Mouse (Mus musculus) left cerebral cortex, postnatal 25 days (tissue): ENCODE measurements at regions not wholly inside any gene's neighbourhood (a gene's known extent, or its start where the extent isn't known, plus 50 kb on each side); places are given as distances from the start of the nearest gene placed in this dataset.
A peak's percentile ranks its signal among the peaks of the same experiment; 100 is the strongest.

Source experiments
- DNase-seq, 2 experiments: peaks; one replicate each; pipeline ENCODE4 v3.0.0; 2022; ENCODE audit warnings: low spot score in 2 of 2, mixed read lengths in 1 of 2
- intact Hi-C: fragments of 180-260 bp; cut with DNase I; formaldehyde crosslinking; loops from one replicate; pipeline ENCODE4 v1.15.1; 2025

DNA sequence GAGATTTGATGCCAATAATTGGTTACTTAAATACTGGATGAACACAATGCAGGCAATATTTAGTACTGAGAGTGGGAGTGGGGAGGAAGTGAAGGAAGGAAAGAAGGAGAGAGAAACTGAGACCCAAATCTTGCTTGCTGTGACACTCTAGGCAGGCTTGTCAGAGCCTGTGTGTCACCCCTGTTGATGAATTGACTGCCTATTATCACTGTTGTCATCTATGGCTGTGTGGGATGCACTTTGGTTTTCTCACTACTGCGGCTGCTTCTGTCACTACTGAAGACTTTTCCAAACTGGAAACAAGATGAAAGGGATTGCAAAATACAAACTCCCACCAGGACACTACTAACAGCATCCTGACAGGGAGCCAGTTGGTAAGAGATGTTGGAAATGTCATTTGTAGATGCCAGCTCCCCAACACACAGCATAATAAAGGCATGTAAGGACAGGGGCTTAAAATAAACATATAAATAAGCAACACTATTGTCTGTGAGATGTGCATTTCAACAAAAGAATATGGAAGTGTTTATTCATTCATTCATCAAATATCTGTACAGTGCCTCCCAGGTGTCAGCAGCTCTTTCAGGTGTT is 207.0 kb upstream of the Ufl1 start:
- DNase-seq, result peak in 1 of 2 experiments; percentile 11
- intact Hi-C loops, result no loop called here

DNA sequence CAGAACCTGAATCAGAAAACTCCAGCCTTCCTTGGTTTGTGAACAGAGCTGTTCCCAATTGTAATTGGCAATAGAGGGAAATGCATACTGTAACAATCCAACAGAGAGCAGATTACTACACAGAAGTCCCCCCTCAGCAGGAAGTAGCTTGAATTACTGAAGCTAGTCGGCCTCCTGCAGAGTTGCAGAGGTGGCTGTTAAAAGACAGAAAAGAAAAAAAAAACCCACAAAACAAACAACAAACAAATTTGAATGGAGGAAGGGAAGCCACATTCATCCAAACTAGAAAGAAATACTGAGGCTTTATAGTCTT is 202.0 kb upstream of the Ufl1 start:
- intact Hi-C loops, result no loop called here
- no peak for DNase-seq

DNA sequence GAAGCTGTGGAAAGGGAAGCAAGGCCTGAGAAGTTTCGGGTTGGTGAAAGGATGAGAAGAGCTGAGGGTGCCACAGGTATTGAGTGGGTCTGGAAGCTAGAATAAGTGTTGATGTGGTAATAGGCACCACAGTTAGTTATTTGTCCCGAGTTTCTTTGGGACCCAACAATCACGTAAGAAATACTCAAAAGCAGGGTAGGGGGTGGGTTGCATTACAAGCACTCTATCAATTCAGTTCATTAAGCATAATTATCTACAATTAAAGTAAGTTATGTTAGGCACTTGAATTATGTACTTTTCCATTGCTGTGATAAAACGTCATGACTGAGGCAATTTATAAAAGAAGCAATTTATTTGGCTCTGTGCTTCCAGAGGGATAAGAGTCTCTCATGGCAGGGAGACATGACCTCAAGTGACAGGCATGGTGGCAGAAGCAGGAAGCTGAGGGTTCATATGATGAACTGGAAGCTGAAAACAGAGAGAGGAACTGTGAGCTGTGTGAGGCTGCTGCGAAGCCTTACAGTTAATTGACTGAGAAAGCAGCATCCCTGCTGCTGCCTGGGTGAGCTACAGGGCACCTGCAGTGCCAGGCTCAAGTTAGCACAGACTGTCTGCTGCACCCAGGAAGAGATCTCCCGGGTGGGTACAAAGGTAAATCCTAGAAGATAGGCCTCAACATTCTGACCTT is 201.5 kb upstream of the Ufl1 start:
- intact Hi-C loops, result no loop called here
- DNase-seq, result no peak

DNA sequence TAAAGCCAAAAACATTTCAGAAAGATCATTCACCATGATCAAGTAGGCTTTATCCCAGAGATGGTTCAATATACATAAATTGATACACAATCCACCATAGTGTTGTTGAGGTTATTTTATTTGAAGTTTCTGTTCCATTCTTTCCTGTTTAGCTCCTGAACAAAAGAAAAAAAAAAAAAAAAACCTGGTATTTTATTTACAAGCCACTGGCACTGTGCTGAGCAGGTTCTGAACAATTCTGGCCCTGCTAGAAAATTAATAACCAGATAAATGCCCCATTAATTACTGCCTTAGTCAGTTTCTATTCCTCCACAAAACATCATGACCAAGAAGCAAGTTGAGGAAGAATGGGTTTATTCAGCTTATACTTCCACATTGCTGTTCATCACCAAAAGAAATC is 191.4 kb upstream of the Ufl1 start:
- intact Hi-C loops, result no loop called here
- no peak for DNase-seq

DNA sequence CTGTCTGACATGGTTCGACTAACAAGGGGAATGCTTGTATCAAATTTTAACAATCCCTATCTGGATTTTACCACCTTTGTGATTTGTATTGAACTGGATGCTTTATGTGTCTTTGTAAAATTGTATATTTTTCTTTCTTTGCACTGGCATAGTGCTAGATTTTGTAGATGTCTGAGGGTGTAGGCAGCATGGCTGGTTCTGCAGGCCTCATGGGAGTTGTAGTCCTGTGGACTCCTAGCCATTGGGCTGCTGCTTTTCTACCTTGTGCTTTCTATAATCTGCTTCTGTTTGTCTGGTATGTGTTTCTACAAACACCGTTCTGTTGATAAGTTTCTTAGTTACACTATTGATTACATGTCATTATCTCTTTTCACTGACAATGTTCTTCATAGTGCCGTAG is 184.9 kb upstream of the Ufl1 start:
- intact Hi-C loops, result no loop called here
- no peak for DNase-seq

DNA sequence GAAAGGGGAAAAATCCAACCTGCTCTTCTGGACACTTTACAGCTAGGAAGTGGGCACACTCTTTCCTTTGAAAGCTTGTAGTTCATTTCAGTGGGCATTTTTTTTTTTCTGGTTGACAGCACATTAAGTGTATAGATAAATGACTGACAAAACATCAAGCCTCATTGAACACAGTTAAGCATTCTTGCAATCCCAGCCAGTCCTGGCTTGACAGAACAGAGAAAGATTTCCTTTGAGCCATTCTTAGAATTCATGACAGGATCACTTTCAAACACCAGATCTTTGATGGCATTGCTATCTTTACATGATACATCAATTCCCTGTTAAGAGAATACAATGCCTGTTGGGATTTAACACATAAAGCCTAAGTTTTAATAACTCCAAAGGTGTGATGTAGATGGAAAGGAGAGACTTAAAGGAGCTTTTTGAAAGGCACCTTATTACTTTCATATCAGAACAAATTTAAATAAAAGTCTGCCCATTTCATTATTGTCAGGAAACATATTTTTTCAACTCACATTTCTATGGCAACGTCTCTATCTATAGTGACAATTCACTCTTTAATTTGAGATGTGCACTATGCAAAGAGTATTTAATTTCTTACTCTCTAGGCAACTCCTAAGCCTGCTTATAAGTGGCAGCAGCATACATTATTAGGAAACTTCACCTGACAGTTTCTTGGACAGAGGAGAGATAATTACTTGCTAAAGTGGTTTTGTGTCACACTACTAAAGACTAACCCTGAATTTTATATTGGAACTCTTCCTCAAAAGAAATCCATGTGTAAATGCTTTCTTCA is 183.4 kb upstream of the Ufl1 start:
- intact Hi-C loops, result no loop called here

DNA sequence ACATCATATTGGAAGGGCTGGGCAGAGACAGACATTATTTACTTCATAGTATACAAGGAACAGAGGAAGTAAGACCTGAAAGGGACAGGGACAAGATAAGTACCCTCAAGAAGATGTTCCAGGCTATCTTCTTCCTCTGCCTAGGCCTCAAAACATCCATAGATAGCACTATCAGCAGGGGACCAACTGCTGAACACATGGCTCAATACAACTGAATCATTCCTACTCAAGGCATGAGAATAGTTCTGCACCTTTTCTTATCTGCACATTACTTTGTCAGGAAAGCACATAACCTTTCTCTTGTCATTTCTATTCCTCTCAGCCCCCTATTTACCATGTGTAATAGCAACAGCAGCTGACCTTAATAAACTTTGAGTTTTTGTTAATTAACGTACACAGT is 182.4 kb upstream of the Ufl1 start:
- DNase-seq, result no peak
- intact Hi-C loops, result no loop called here

More for the DNA sequence above, 183.4 kb upstream of the Ufl1 start:
- DNase-seq, result no peak

DNA sequence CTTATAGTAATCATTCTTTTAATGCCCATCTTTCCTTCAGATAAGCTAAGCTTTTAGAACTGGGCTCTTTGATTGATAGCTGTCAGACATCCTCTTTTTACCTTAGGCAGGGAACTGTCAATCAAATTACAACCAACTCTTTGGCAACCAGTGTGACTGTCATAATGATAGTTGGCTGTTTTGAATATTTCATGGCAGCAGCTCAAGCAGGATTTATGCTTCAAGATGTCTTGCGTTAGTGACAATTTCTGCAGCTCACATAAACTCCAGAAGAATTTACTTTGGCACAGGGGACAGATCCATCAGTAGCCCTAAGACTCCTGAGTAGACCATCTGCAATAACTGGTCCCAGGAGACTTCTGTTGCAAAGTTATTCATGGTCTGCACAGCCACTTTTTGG is 178.5 kb upstream of the Ufl1 start:
- intact Hi-C loops, result no loop called here
- DNase-seq, result no peak

DNA sequence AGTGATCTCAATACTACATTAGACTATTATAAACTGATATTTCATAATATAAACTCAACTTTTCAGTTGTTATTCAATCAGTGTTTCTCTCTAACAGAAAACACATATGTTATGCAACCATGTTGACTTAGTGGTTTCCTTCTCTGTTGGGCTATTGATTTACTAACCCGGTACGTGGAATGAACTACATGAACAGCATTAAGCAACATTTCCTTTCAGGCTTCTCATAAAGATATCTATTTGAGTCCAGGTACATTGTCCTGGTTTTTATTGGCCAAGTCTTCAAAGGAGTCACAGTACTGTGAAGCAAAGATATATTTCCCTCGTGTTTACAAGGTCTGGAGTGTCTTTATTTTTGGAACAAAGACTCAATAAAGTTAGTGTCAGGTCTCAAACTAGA is 173.1 kb upstream of the Ufl1 start:
- intact Hi-C loops, result no loop called here
- no peak for DNase-seq

DNA sequence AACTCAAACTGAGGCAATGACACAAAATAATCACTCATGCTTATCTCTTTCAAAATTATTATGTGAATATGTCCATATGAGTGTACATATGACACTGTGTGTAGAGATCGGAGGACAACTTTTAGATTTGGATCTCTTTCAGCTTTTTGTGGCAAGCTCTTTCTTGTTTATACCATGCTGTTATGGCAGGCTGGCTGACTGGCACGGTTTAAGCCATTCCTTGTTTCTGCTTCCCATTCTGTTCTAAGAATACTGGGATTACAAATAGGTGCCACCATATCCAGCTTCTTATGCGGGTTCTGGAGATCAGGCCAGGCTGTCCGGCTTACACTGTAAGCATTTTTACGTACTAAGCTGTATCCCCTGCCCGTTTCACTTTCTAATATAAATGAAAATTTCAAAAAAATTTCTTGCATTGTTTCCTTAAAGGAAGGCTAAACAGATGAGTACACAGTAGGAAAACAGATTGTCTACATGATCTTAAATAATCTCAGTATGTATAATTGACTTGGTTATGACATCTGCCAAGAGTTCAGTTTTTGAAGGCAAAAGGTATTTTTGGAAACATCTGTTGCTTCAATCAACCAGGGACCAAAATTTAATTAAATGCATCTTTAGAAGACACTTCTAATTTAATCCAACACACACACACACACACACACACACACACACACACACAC is 171.6 kb upstream of the Ufl1 start:
- intact Hi-C loops, result no loop called here
- no peak for DNase-seq

DNA sequence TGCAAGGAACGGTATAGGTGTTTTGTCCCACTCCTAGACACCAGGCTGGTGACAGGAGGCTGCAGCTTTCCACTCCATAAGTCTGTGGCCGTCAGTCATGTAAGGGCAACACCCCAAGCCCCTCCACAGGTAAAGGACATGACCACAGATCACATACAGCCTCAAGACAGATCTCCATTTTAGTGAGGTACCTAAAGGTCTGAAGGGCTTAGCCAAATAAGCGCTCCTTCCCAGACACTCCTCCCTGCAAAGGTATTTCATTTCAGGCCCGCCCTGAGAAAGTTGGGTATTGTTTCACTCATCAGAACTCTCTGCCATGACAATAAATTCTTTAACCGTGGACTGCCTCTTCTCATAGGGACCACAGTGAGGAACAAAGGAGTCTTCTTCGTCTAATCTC is 170.2 kb upstream of the Ufl1 start:
- intact Hi-C loops, result no loop called here
- no peak for DNase-seq

DNA sequence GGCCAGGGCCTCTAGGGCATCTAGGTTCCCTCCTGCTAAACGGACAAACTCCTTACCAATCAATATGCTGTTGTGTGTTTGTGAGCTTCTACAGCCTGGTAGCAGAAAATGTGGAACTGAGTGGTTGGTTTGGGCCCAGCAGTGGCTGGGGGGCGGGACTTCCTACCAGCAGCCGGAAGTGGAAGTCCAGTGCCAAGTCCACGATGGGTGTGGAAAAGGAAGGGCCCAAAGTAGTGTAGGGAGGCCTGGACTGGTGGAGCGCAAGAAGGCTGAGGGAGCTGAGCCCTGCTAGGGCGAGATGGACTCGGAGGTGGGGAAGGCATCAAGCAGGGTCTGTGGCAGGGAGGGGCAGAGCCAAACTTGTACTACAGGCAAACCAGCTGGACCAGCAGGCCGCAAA is 150.6 kb upstream of the Ufl1 start:
- intact Hi-C loops, result no loop called here
- DNase-seq, result no peak

DNA sequence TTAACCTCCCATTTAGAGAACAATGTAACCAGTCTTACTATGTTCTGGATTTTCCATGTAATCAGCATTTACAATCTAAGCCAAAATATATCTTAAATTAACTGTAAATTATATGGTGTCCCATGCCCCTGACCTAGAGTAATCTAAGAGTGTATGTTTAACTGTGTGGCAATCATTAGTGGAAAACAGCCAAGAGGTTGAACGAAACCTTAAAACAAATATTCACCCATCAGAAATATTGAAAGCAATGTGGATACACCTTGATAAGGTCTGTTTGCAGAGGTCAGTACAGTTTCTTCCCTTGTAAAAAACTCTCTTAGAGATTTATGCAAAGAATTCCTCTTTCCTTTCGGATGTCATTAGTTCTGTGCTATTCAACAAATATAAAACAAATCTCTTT is 134.7 kb upstream of the Ufl1 start:
- DNase-seq, result no peak
- intact Hi-C loops, result no loop called here

DNA sequence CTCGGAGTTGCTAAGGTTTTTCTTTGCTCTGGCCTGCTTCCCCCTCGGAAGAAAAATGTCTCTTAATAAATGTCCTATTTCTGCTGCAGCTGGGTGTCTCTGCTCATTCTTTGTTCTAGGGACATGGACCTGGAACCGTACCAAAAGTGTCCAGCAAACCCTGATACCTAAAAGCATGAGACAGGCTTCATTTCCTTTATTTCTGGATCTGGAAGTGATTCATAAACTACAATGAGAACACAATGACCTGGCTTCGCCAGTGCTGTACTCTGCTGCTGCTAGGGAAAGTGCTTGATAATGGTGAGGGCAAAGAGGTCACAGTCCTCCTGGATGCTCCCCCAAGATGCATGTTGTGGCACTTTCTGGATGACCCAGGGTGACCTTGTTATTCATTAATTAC is 128.8 kb upstream of the Ufl1 start:
- DNase-seq, result no peak
- intact Hi-C loops, result no loop called here

DNA sequence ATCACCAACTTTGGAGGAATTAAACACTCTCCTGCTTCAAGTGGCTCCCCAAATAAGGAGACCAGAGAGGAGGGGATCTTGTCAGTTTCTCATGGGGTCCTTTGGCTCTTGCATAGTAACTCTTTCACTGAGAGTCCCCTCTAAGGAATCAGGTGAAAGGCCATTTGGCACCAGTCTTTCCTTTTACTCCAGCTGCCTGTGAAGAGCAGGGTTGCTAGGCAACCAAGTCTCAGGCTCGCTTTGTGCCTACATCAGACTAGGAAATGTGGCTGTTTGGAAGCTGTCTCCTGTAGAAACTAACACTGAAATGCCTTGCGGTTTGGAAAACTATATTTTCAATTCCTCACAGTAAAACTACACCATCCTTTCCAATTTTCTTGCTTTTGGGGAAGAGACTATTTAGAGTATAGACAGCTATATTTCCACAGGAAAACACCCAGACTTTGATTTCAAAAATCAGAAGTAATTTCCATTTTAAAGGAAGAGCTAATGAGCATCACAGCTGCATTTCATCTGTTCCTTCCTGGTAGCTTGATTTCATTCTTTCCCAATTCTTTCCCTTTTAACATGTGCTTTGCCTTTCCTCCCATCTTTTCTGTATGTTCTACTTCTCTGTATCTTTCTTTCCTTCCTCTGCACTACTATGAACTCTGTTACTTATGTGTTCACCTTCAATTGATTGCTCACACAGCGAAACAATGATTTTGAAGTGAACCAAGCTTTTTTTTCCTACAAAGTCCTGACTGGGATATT is 127.3 kb upstream of the Ufl1 start:
- intact Hi-C loops, result no loop called here

DNA sequence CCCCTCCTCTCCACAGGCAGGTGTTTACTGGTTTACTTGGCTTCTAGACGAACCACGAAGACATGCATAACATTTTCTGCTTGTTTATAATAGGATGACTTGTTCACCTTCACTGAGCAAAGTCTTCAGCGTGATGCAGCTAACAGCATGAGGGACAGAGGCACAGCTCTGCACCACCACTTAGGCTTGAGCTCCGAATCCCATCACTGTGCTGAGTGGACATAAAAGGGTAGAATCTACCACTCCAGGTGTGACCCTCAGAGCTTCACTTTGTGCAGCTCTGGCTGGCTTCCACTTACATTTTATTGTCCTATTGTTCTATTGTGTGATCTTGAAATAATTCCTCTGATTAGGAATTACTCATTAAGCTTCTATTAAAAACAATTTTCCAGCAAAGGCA is 126.2 kb upstream of the Ufl1 start:
- DNase-seq, result no peak
- intact Hi-C loops, result no loop called here

More for the DNA sequence above, 127.3 kb upstream of the Ufl1 start:
- peak; percentile 78 to 81 for DNase-seq

DNA sequence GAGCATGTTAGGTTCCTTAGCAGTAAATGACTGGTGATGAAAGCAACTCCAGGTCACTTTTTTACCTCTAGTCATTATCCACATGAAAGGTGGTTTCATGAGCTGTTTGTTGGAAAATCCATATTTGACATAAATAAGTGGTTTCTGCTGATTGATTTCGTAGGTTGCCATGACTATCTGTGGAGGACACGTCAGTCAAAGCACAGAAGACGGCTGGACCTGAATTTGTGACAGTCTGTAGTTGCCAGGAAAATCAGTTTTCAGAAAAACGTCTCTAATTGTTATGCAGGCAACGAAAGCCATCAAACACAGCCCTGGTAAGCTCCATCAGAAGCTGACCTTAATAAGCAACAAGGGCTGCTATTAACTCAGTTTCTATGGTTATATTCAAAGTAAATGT is 107.9 kb upstream of the Ufl1 start:
- DNase-seq, result peak in 1 of 2 experiments; percentile 5
- intact Hi-C loops, result no loop called here

DNA sequence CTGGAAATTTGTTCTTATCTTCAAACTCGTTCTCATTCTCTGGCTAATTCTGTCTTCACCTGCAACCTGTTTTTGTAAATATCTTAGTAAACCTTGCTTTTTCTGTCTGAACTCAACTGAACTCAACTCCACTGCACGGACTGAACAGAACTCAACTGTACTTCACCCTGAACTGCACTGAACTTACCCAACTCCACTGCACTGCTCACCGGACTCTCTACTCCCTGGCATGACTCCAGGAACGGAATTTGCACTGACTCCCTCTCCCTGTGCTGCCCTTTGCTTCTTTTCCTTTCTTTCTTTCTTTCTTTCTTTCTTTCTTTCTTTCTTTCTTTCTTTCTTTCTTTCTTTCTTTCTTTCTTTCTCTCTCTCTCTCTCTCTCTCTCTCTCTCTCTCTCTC is 90.4 kb upstream of the Ufl1 start:
- intact Hi-C loops, result no loop called here
- DNase-seq, result no peak

DNA sequence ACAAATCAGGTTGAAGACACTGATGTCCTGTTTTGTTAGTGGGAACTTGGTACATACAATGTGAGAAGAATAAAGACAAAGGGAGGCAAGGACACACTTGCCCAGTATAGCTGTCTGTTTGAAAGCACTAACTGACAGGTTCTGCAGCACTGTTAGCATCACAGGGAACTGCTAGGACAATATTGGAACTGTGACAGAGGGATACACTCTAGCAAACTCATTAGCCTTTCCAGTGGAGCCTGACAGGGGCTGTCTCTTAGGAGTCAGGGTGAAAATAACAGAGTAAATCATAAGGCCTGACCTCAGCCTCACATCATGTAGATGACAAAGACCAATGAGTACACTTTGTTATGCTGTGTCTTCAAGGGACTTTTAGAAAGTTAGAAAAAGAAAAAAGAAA is 82.8 kb upstream of the Ufl1 start:
- no peak for DNase-seq
- intact Hi-C loops, result no loop called here

DNA sequence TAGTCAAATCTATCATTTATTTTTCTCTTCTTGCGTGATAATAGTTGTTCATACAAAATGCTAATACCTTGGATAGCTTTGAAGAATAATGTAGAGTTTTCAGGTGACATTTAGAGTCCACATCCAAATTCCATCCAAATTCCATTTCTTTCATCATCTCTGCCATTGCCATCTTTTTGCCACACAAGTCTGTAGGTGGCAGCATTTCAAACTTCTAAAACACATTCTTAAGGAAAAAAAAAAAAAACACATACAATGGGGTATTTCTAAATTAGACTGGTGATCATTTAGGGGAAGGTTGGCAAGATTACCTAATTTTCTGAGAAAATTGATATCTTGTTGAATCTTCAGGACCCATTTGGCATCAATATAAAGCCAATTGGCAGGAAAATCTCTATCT is 56.0 kb upstream of the Ufl1 start:
- no peak for DNase-seq
- intact Hi-C loops, result no loop called here
